ENCODE assay signal across 13 mouse cellular contexts in the genomic region with DNA sequence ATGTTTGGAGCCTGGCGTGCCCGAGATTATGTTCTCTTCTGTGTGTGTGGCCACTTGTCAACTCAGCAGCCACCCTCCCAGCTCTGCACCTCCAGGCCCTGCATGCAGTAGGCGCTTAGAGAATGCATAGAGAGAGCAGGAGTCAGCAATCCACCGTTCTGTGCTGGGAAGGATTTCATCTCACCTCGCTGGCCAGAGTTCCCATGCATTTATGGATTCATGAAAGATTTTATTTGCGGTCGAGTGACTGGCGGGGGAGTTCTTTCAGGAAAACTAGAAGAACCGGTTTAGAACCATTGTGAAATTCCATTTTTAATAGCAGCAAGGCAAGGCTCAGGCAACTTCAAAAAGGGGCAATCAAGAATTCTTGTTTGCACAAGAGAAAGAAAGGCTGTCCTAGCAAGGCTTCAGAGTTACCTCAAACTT.
DNase-seq lines count a peak whose midpoint lies in the region; ATAC-seq and TF ChIP-seq lines count a peak whose summit lies in the region.
"Had no signal": no experiment of that assay in that cellular context is flagged by ENCODE, and none has a peak within 500 bp of the region (broad histone marks: within the 10 kb centered on the region; RNA-seq: fewer than 3 reads in every experiment).

No protein-coding gene starts in this region.

- H3K27ac ChIP-seq in embryonic facial prominence, embryonic 14.5 days (replicated peaks; ENCODE audit: low read depth, low read length), result 0 out of 2 replicates have a peak overlapping the region, but pooled peaks have one; percentile 1
- H3K27ac ChIP-seq in lung, embryonic 16.5 days (ENCODE audit: low read length), result peak overlapping the region; percentile 94
- no peak overlapping the region for H3K27ac ChIP-seq in forebrain, embryonic 14.5 days (ENCODE audit: low read depth, low read length)
- H3K27ac ChIP-seq in midbrain, postnatal 0 days (ENCODE audit: low read depth, low read length), result no peak overlapping the region
- H3K27ac ChIP-seq: gastrocnemius, adult 2 months; hindbrain, embryonic 15.5 days had no signal

- peak; percentile 61; the same call in 1 of the 2 replicates for ATAC-seq in embryonic facial prominence, embryonic 14.5 days (ENCODE audit: low read depth)
- ATAC-seq in lung, embryonic 16.5 days (ENCODE audit: low read depth), result peak; percentile 80
- no peak for ATAC-seq in forebrain, embryonic 14.5 days
- no peak for ATAC-seq in midbrain, postnatal 0 days (ENCODE audit: low FRiP score)

- 0 out of 2 replicates have a peak, but pooled peaks cover 5% of the 10 kb centered on the region for H3K36me3 ChIP-seq in embryonic facial prominence, embryonic 14.5 days (ENCODE audit: control insufficient read depth, insufficient read depth, low read length)
- no peaks in the 10 kb centered on the region for H3K36me3 ChIP-seq in lung, embryonic 16.5 days (ENCODE audit: control insufficient read depth, insufficient read depth, low read length)
- H3K36me3 ChIP-seq in forebrain, embryonic 14.5 days (ENCODE audit: control insufficient read depth, insufficient read depth, low read length), result no peaks in the 10 kb centered on the region
- H3K36me3 ChIP-seq in midbrain, postnatal 0 days (ENCODE audit: insufficient read depth, low read length), result no peaks in the 10 kb centered on the region
- H3K36me3 ChIP-seq: hindbrain, embryonic 15.5 days had no signal

- no peaks in the 10 kb centered on the region for H3K27me3 ChIP-seq in embryonic facial prominence, embryonic 14.5 days (replicated peaks; ENCODE audit: control insufficient read depth, insufficient read depth, low read length)
- no peaks in the 10 kb centered on the region for H3K27me3 ChIP-seq in lung, embryonic 16.5 days (ENCODE audit: control insufficient read depth, insufficient read depth, low read depth, low read length)
- no peaks in the 10 kb centered on the region for H3K27me3 ChIP-seq in forebrain, embryonic 14.5 days (replicated peaks; ENCODE audit: control insufficient read depth, insufficient read depth, low read length)
- H3K27me3 ChIP-seq in midbrain, postnatal 0 days (ENCODE audit: insufficient read depth, low read length), result no peaks in the 10 kb centered on the region
- H3K27me3 ChIP-seq: hindbrain, embryonic 15.5 days had no signal

- peaks cover 17% of the 10 kb centered on the region for H3K4me1 ChIP-seq in embryonic facial prominence, embryonic 14.5 days (ENCODE audit: control insufficient read depth, insufficient read depth, low read length)
- peaks cover 13% of the 10 kb centered on the region for H3K4me1 ChIP-seq in lung, embryonic 16.5 days (replicated peaks; ENCODE audit: control insufficient read depth, insufficient read depth, low read length)
- no peaks in the 10 kb centered on the region for H3K4me1 ChIP-seq in forebrain, embryonic 14.5 days (ENCODE audit: control insufficient read depth, insufficient read depth, low read length)
- H3K4me1 ChIP-seq in midbrain, postnatal 0 days (ENCODE audit: insufficient read depth, low read length), result peaks cover 6% of the 10 kb centered on the region; the same call in 1 of the 2 replicates

- DNase-seq in embryonic facial prominence, embryonic 14.5 days (ENCODE audit: low spot score), result peak; percentile 83
- peak; percentile 64 for DNase-seq in gonadal fat pad, adult 2 months (ENCODE audit: low read depth)
- peak; percentile 44 for DNase-seq in kidney, postnatal 10 days
- DNase-seq in cerebellum, adult 11-12 months, result no peak
- no peak for DNase-seq in frontal cortex, postnatal 10 days (ENCODE audit: low spot score in 2 of 2)
- no peak for DNase-seq in forebrain, embryonic 14.5 days (ENCODE audit: low spot score)
- no peak for DNase-seq in midbrain, postnatal 0 days (ENCODE audit: low spot score)
- DNase-seq: cerebellum, adult 9-10 months; gastrocnemius, adult 2 months; left cerebral cortex, postnatal 4 days; thymus, adult 18-20 months had no signal

- no peak overlapping the region for H3K9ac ChIP-seq in embryonic facial prominence, embryonic 14.5 days (ENCODE audit: low read depth, low read length)
- H3K9ac ChIP-seq in lung, embryonic 16.5 days (ENCODE audit: low read length), result peak overlapping the region; percentile 46; the same call in 1 of the 2 replicates
- H3K9ac ChIP-seq in forebrain, embryonic 14.5 days (ENCODE audit: low read length), result no peak overlapping the region
- no peak overlapping the region for H3K9ac ChIP-seq in midbrain, postnatal 0 days (replicated peaks; ENCODE audit: low read length, poor library complexity, severe bottlenecking)
- H3K9ac ChIP-seq: hindbrain, embryonic 15.5 days had no signal

- no peak overlapping the region for H3K4me3 ChIP-seq in embryonic facial prominence, embryonic 14.5 days (ENCODE audit: low read depth, low read length)
- H3K4me3 ChIP-seq in lung, embryonic 16.5 days (ENCODE audit: low read length), result no peak overlapping the region
- H3K4me3 ChIP-seq in forebrain, embryonic 14.5 days (ENCODE audit: low read depth, low read length), result no peak overlapping the region
- H3K4me3 ChIP-seq in midbrain, postnatal 0 days (ENCODE audit: low read depth, low read length), result no peak overlapping the region
- H3K4me3 ChIP-seq: gastrocnemius, adult 2 months; hindbrain, embryonic 15.5 days had no signal

- H3K4me2 ChIP-seq in embryonic facial prominence, embryonic 14.5 days (ENCODE audit: low read depth, low read length), result no peak overlapping the region
- H3K4me2 ChIP-seq in lung, embryonic 16.5 days (ENCODE audit: low read depth, low read length), result peak overlapping the region; percentile 23
- H3K4me2 ChIP-seq in forebrain, embryonic 14.5 days (ENCODE audit: low read length), result no peak overlapping the region
- no peak overlapping the region for H3K4me2 ChIP-seq in midbrain, postnatal 0 days (ENCODE audit: low read depth, low read length, poor library complexity, severe bottlenecking)
- H3K4me2 ChIP-seq: hindbrain, embryonic 15.5 days had no signal

- 66% methylated on average over 9 of the region's 9 CpGs for WGBS in embryonic facial prominence, embryonic 14.5 days
- WGBS in lung, embryonic 16.5 days, result 46% methylated on average over 9 of the region's 9 CpGs
- 77% methylated on average over 9 of the region's 9 CpGs for WGBS in forebrain, embryonic 14.5 days
- 71% methylated on average over 9 of the region's 9 CpGs for WGBS in midbrain, postnatal 0 days

- no peaks in the 10 kb centered on the region for H3K9me3 ChIP-seq in embryonic facial prominence, embryonic 14.5 days (ENCODE audit: control insufficient read depth, low read length)
- H3K9me3 ChIP-seq in lung, embryonic 16.5 days (ENCODE audit: control insufficient read depth, low read length), result no peaks in the 10 kb centered on the region
- H3K9me3 ChIP-seq in forebrain, embryonic 14.5 days (replicated peaks; ENCODE audit: control insufficient read depth, low read length), result no peaks in the 10 kb centered on the region
- no peaks in the 10 kb centered on the region for H3K9me3 ChIP-seq in midbrain, postnatal 0 days (ENCODE audit: low read length)
- H3K9me3 ChIP-seq: hindbrain, embryonic 15.5 days had no signal

- no peak for TF ChIP-seq CTCF in midbrain, postnatal 0 days (IDR thresholded peaks at IDR 0.05)

Comparison
In these comparisons a context has a peak if more than half of its experiments do, and no peak if none do; other contexts are left out.
1. ATAC-seq: peak in embryonic facial prominence, embryonic 14.5 days (single experiment) and lung, embryonic 16.5 days (single experiment); none in forebrain, embryonic 14.5 days (single experiment) and midbrain, postnatal 0 days (single experiment).
2. DNase-seq: peak in embryonic facial prominence, embryonic 14.5 days (single experiment), gonadal fat pad, adult 2 months (single experiment) and kidney, postnatal 10 days (single experiment); none in cerebellum, adult 11-12 months (single experiment), frontal cortex, postnatal 10 days (0 of 2), forebrain, embryonic 14.5 days (single experiment) and midbrain, postnatal 0 days (single experiment).
3. H3K27ac ChIP-seq: peak in embryonic facial prominence, embryonic 14.5 days (single experiment) and lung, embryonic 16.5 days (single experiment); none in forebrain, embryonic 14.5 days (single experiment) and midbrain, postnatal 0 days (single experiment).